Mouse (Mus musculus) intestine, postnatal 0 days (tissue): ENCODE results near the gene Rasgrf1. TPM values are rescaled to one million over a fixed set of nuclear protein-coding genes. Genes with fewer than 3 reads are reported as not detected.

Source experiments
- ATAC-seq: fragments of 200-750 bp; cut with Nextera tagmentation; 2 replicates; pipeline ENCODE4 v1.8.0; 2017; ENCODE audit warnings: mild to moderate bottlenecking, moderate TSS enrichment, moderate library complexity
- H3K27ac ChIP-seq: fragments of 300-500 bp; sonication (generic); 2 replicates; pipeline ENCODE4 v1.5.1; 2014; ENCODE audit warnings: mild to moderate bottlenecking, low read depth, low read length, moderate library complexity
- H3K27me3 ChIP-seq: fragments of 300-500 bp; sonication (generic); replicated peaks from 2 replicates; pipeline ENCODE4 v1.6.1; 2014; ENCODE audit warnings: low read length, mixed read lengths; ENCODE audit not compliant: control insufficient read depth, insufficient read depth
- H3K36me3 ChIP-seq: fragments of 300-500 bp; sonication (generic); 2 replicates; pipeline ENCODE4 v1.6.1; 2014; ENCODE audit warnings: mild to moderate bottlenecking, moderate library complexity; ENCODE audit not compliant: control insufficient read depth, insufficient read depth
- H3K4me1 ChIP-seq: fragments of 300-500 bp; sonication (generic); replicated peaks from 2 replicates; pipeline ENCODE4 v1.6.1; 2014; ENCODE audit warnings: antibody characterized with exemption, low read length, mixed read lengths; ENCODE audit not compliant: control insufficient read depth, insufficient read depth
- H3K4me2 ChIP-seq: fragments of 300-500 bp; sonication (generic); replicated peaks from 2 replicates; pipeline ENCODE4 v1.6.1; 2014; ENCODE audit warnings: low read depth, mild to moderate bottlenecking, moderate library complexity
- H3K4me3 ChIP-seq: fragments of 300-500 bp; sonication (generic); 2 replicates; pipeline ENCODE4 v1.5.1; 2014; ENCODE audit warnings: low read depth, low read length
- H3K9ac ChIP-seq: fragments of 300-500 bp; sonication (generic); 2 replicates; pipeline ENCODE4 v1.6.1; 2014; ENCODE audit warnings: mild to moderate bottlenecking, low read depth, low read length
- H3K9me3 ChIP-seq: fragments of 300-500 bp; sonication (generic); 2 replicates; pipeline ENCODE4 v1.6.1; 2016; ENCODE audit warnings: mixed run types; ENCODE audit not compliant: control insufficient read depth
- CTCF ChIP-seq: sonication (generic); IDR thresholded peaks from 2 replicates; pipeline ENCODE4 v1.5.1; 2016; ENCODE audit warnings: low read depth, mild to moderate bottlenecking, control low read depth, antibody characterized with exemption, moderate library complexity
- WGBS: fragments of 180-500 bp; shearing (Covaris S2); extraction: QIAGEN DNeasy Blood & Tissue Kit; methylation state at CpG from one replicate; pipeline ENCODE4 v1.1.7; 2014; 5-methylcytosine and 5-hydroxymethylcytosine counted together
- polyA plus RNA-seq: library from polyadenylated mRNA; unstranded; fragments of >200 nt; fragmentation: Nextera tagmentation; extraction: Ambion mirVana; gene quantifications from 2 replicates; pipeline ENCODE4 v1.2.1, GENCODE M21; 2015

Rasgrf1 gene
- polyA plus RNA-seq, 1 experiment from 2014 or later = not detected

GRCm38 (mm10) chr9:89922666-89923065, 13.0 kb downstream of the Rasgrf1 start:
- TF ChIP-seq CTCF = no peak
- H3K4me2 ChIP-seq = no peak overlapping the region
- 87% methylated on average over 1 of the region's 1 CpGs for WGBS

GRCm38 (mm10) chr9:89924836-89925235, 15.1 kb downstream of the Rasgrf1 start:
- Histone ChIP-seq H3K4me2 (no peak overlapping the region), H3K4me1 (no peaks in the 10 kb centered on the region), H3K27ac (no peak overlapping the region), H3K27me3 (no peaks in the 10 kb centered on the region), H3K4me3 (no peak overlapping the region), H3K36me3 (no peaks in the 10 kb centered on the region), H3K9me3 (no peaks in the 10 kb centered on the region), H3K9ac (no peak overlapping the region)
- no peak for TF ChIP-seq CTCF
- ATAC-seq = no peak
- 88% methylated on average over 1 of the region's 1 CpGs for WGBS

More at GRCm38 (mm10) chr9:89922666-89923065, 13.0 kb downstream of the Rasgrf1 start:
- ATAC-seq = no peak
- Histone ChIP-seq H3K4me3 (no peak overlapping the region), H3K27me3 (no peaks in the 10 kb centered on the region), H3K9ac (no peak overlapping the region), H3K36me3 (no peaks in the 10 kb centered on the region), H3K27ac (no peak overlapping the region), H3K9me3 (no peaks in the 10 kb centered on the region), H3K4me1 (no peaks in the 10 kb centered on the region)

- H3K27ac ChIP-seq = no peak overlapping the region
- no peak overlapping the region for H3K9ac ChIP-seq
- no peak overlapping the region for H3K4me3 ChIP-seq
- no peak overlapping the region for H3K4me2 ChIP-seq
- H3K9me3 ChIP-seq = no peaks in the 10 kb centered on the region
- ATAC-seq = no peak
- TF ChIP-seq CTCF = no peak
- H3K27me3 ChIP-seq = no peaks in the 10 kb centered on the region
- no peaks in the 10 kb centered on the region for H3K4me1 ChIP-seq
- no peaks in the 10 kb centered on the region for H3K36me3 ChIP-seq
Observed at GRCm38 (mm10) chr9:89928497-89928896, 18.8 kb downstream of the Rasgrf1 start.

GRCm38 (mm10) chr9:89940428-89940827, 30.7 kb downstream of the Rasgrf1 start:
- Histone ChIP-seq H3K4me2 (no peak overlapping the region), H3K4me1 (no peaks in the 10 kb centered on the region), H3K27me3 (no peaks in the 10 kb centered on the region), H3K9me3 (no peaks in the 10 kb centered on the region), H3K27ac (no peak overlapping the region), H3K9ac (no peak overlapping the region), H3K36me3 (no peaks in the 10 kb centered on the region), H3K4me3 (no peak overlapping the region)
- peak; percentile 37 for TF ChIP-seq CTCF
- ATAC-seq = no peak
- 70% methylated on average over 1 of the region's 1 CpGs for WGBS

- no peak overlapping the region for H3K4me2 ChIP-seq
- 77% methylated on average over 9 of the region's 9 CpGs for WGBS
- H3K27me3 ChIP-seq = no peaks in the 10 kb centered on the region
- H3K27ac ChIP-seq = no peak overlapping the region
- ATAC-seq = no peak
- no peaks in the 10 kb centered on the region for H3K9me3 ChIP-seq
- no peaks in the 10 kb centered on the region for H3K4me1 ChIP-seq
- no peak overlapping the region for H3K9ac ChIP-seq
- no peak overlapping the region for H3K4me3 ChIP-seq
- H3K36me3 ChIP-seq = no peaks in the 10 kb centered on the region
- TF ChIP-seq CTCF = no peak
Observed at GRCm38 (mm10) chr9:89946830-89947229, 37.1 kb downstream of the Rasgrf1 start.

GRCm38 (mm10) chr9:89948602-89949001, 38.9 kb downstream of the Rasgrf1 start:
- Histone ChIP-seq H3K9ac (no peak overlapping the region), H3K27me3 (no peaks in the 10 kb centered on the region), H3K4me3 (no peak overlapping the region), H3K4me1 (no peaks in the 10 kb centered on the region), H3K36me3 (no peaks in the 10 kb centered on the region), H3K4me2 (no peak overlapping the region), H3K9me3 (no peaks in the 10 kb centered on the region), H3K27ac (no peak overlapping the region)
- TF ChIP-seq CTCF = no peak
- WGBS = 62% methylated on average over 5 of the region's 5 CpGs
- no peak for ATAC-seq

GRCm38 (mm10) chr9:89953596-89954215, 44.0 kb downstream of the Rasgrf1 start:
- no peak for ATAC-seq
- no peak for TF ChIP-seq CTCF
- WGBS = 91% methylated on average over 22 of the region's 22 CpGs

More at GRCm38 (mm10) chr9:89953596-89954215, 44.0 kb downstream of the Rasgrf1 start:
- Histone ChIP-seq H3K27me3 (no peaks in the 10 kb centered on the region), H3K36me3 (no peaks in the 10 kb centered on the region), H3K4me1 (no peaks in the 10 kb centered on the region), H3K9ac (no peak overlapping the region), H3K27ac (no peak overlapping the region), H3K9me3 (no peaks in the 10 kb centered on the region), H3K4me2 (no peak overlapping the region), H3K4me3 (no peak overlapping the region)
